Mouse (Mus musculus): ENCODE results near the gene Tppp3.

DNA sequence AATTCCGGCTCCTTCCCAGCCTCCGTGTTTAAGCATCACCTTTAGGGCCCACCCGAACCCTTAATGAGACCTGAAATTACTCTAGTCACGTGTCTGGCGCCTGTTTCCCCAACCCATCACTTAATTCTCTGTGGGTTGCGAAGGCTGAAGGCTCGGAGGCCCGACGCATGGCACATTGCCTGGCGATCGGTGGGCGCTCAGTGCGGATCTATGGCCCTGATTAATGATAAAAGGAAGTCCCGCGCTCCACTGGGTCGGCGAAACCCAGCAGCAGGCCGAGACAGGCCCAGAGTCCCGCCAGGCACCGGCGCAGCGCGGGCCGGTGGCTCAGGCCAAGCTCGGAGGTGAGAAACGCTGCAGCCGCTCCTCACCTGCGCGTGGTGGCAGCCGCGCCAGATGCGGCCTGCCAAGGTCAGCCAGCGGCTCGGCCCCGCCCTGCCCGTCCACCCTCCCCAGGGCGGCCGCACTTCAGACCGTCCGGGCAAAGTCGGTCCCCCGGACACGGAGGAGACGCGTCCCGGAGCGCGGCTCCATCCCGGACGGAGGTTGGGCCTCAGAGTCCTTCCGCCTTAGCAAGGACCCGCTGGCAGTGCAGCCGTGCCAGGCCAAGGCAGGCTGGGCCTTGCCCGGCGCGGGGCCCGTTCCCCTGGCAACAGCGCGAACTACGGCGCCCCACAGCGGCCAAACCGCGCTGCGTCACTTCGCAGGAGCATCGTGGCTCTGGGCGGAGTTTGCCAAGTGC, 25.3 kb upstream of the Tppp3 start, which contains the start of gene Zdhhc1:
- peak; percentile 75 for TF ChIP-seq CTCF (IDR thresholded peaks at IDR 0.05; ENCODE audit: low read depth)
- TF ChIP-seq EP300 (IDR thresholded peaks at IDR 0.05; ENCODE audit: low read depth) = no peak

All from liver, embryonic 14.5 days (tissue).